Mouse (Mus musculus) heart, adult 2 months (tissue): ENCODE data around the gene Sympk.

Source experiments
- CTCF ChIP-seq: fragments of 200-600 bp; IDR thresholded peaks from 2 replicates; pipeline ENCODE4 v1.8.1; 2022; ENCODE audit warnings: antibody characterized with exemption, mild to moderate bottlenecking, moderate library complexity
- POLR2A ChIP-seq: fragments of 200-500 bp; IDR thresholded peaks from 2 replicates; pipeline ENCODE4 v1.6.1; 2011; ENCODE audit warnings: mild to moderate bottlenecking, low read depth, low read length, control low read depth; ENCODE audit not compliant: insufficient read depth

GRCm38 (mm10) chr7:19005417-19006121, 18.6 kb upstream of the Sympk start:
- TF ChIP-seq POLR2A = no peak
- TF ChIP-seq CTCF = no peak
